Mouse (Mus musculus) CH12.LX (cell line): ENCODE data around the gene Frmd4a. TPM values are rescaled to one million over a fixed set of nuclear protein-coding genes. Genes with fewer than 3 reads are reported as not detected.

ENCODE experiments used
- DNase-seq: peaks from one replicate; pipeline ENCODE4 v3.0.0-alpha.2; 2013; ENCODE audit errors: extremely low read depth
- H3K27ac ChIP-seq: 2 replicates; pipeline ENCODE4 v1.5.1; 2012; ENCODE audit warnings: low read depth, mild to moderate bottlenecking, control low read depth, moderate library complexity; ENCODE audit not compliant: insufficient read depth
- H3K27me3 ChIP-seq: replicated peaks from 2 replicates; pipeline ENCODE3; 2012; ENCODE audit warnings: inconsistent platforms
- H3K36me3 ChIP-seq, 2 experiments: replicated peaks in 1 of 2; 2 replicates each; pipeline versions ENCODE3 to v1.6.1; 2012; ENCODE audit warnings: inconsistent platforms in 1 of 2, low read length in 1 of 2, mild to moderate bottlenecking in 1 of 2, mixed read lengths in 1 of 2, moderate library complexity in 1 of 2; ENCODE audit not compliant: control insufficient read depth in 1 of 2, insufficient read depth in 1 of 2
- H3K4me1 ChIP-seq, 2 experiments: 2 replicates each; pipeline ENCODE4 v1.6.1; 2012; ENCODE audit warnings: inconsistent platforms in 1 of 2, moderate library complexity in 1 of 2; ENCODE audit not compliant: insufficient read depth in 2 of 2, control insufficient read depth in 1 of 2
- H3K4me2 ChIP-seq: 2 replicates; pipeline ENCODE4 v1.6.1; 2012; ENCODE audit warnings: low read depth, mild to moderate bottlenecking, control low read depth; ENCODE audit not compliant: poor library complexity, insufficient read depth, severe bottlenecking
- H3K4me3 ChIP-seq, 3 experiments: fragments of 150-350 bp in 1 of 3; sonication (generic) in 1 of 3; replicated peaks in 1 of 3; 2 replicates each; pipeline versions ENCODE3 to v1.5.1; 2011 to 2012; ENCODE audit warnings: low read depth in 2 of 3, low read length in 2 of 3, mild to moderate bottlenecking in 2 of 3, moderate library complexity in 2 of 3, control low read depth in 1 of 3, improper control_type of control experiment in 1 of 3, inconsistent platforms in 1 of 3, mixed read lengths in 1 of 3; ENCODE audit not compliant: poor library complexity in 1 of 3
- H3K79me2 ChIP-seq: replicated peaks from 2 replicates; pipeline ENCODE4 v1.6.1; 2012; ENCODE audit warnings: mild to moderate bottlenecking, moderate library complexity; ENCODE audit not compliant: control insufficient read depth, poor library complexity, insufficient read depth, severe bottlenecking; ENCODE audit errors: extremely low read depth
- H3K9ac ChIP-seq: 2 replicates; pipeline ENCODE4 v1.6.1; 2012; ENCODE audit warnings: low read depth, mild to moderate bottlenecking, control low read depth, moderate library complexity; ENCODE audit not compliant: insufficient read depth
- H3K9me3 ChIP-seq: replicated peaks from 2 replicates; pipeline ENCODE3; 2012; ENCODE audit warnings: low read length, inconsistent platforms, mixed read lengths
- BHLHE40 ChIP-seq: IDR thresholded peaks from 2 replicates; pipeline ENCODE4 v1.6.1; 2011; ENCODE audit warnings: mild to moderate bottlenecking, low read depth, low read length, improper control_type of control experiment
- CHD2 ChIP-seq: IDR thresholded peaks from 2 replicates; pipeline ENCODE4 v1.6.1; 2011; ENCODE audit warnings: low read length, improper control_type of control experiment
- ELF1 ChIP-seq: IDR thresholded peaks from 2 replicates; pipeline ENCODE4 v1.6.1; 2014; ENCODE audit warnings: low read depth, mild to moderate bottlenecking, inconsistent platforms, low read length, improper control_type of control experiment
- EP300 ChIP-seq: IDR thresholded peaks from 2 replicates; pipeline ENCODE4 v1.6.1; 2011; ENCODE audit warnings: low read length, improper control_type of control experiment
- ETS1 ChIP-seq: conservative IDR thresholded peaks from 2 replicates; pipeline ENCODE4 v1.6.1; 2012; ENCODE audit warnings: low read depth, mild to moderate bottlenecking, inconsistent platforms, low read length, improper control_type of control experiment, moderate library complexity
- GABPA ChIP-seq: IDR thresholded peaks from 2 replicates; pipeline ENCODE4 v1.6.1; 2012; ENCODE audit warnings: low read depth, low read length, improper control_type of control experiment, inconsistent platforms; ENCODE audit not compliant: insufficient replicate concordance
- HCFC1 ChIP-seq: IDR thresholded peaks from 2 replicates; pipeline ENCODE4 v1.6.1; 2012; ENCODE audit warnings: low read depth, mild to moderate bottlenecking, inconsistent platforms, low read length, improper control_type of control experiment
- JUND ChIP-seq: conservative IDR thresholded peaks from 2 replicates; pipeline ENCODE4 v1.6.1; 2011; ENCODE audit warnings: low read depth, low read length, improper control_type of control experiment
- MAFK ChIP-seq: IDR thresholded peaks from 2 replicates; pipeline ENCODE4 v1.6.1; 2011; ENCODE audit warnings: low read length, improper control_type of control experiment; ENCODE audit not compliant: insufficient replicate concordance
- MXI1 ChIP-seq: IDR thresholded peaks from 2 replicates; pipeline ENCODE4 v1.6.1; 2011; ENCODE audit warnings: mild to moderate bottlenecking, low read depth, low read length, improper control_type of control experiment
- MYC ChIP-seq: IDR thresholded peaks from 2 replicates; pipeline ENCODE4 v1.6.1; 2011; ENCODE audit warnings: low read depth, mild to moderate bottlenecking, improper control_type of control experiment, low read length
- NELFE ChIP-seq: IDR thresholded peaks from 2 replicates; pipeline ENCODE4 v1.6.1; 2011; ENCODE audit warnings: low read depth, low read length, improper control_type of control experiment
- NRF1 ChIP-seq: IDR thresholded peaks from 2 replicates; pipeline ENCODE4 v1.6.1; 2014; ENCODE audit warnings: low read depth, mild to moderate bottlenecking, inconsistent platforms, low read length, improper control_type of control experiment, moderate library complexity
- PAX5 ChIP-seq: IDR thresholded peaks from 2 replicates; pipeline ENCODE4 v1.6.1; 2012; ENCODE audit warnings: low read length, inconsistent platforms, mixed read lengths
- POLR2A ChIP-seq: IDR thresholded peaks from 2 replicates; pipeline ENCODE4 v1.6.1; 2011; ENCODE audit warnings: low read depth, mild to moderate bottlenecking, improper control_type of control experiment, low read length
- POLR2AphosphoS2 ChIP-seq: IDR thresholded peaks from 2 replicates; pipeline ENCODE4 v1.6.1; 2011; ENCODE audit warnings: low read depth, low read length, improper control_type of control experiment
- RCOR1 ChIP-seq: conservative IDR thresholded peaks from 2 replicates; pipeline ENCODE4 v1.6.1; 2012; ENCODE audit warnings: low read depth, mild to moderate bottlenecking, inconsistent platforms, low read length, improper control_type of control experiment
- SIN3A ChIP-seq: IDR thresholded peaks from 2 replicates; pipeline ENCODE4 v1.6.1; 2012; ENCODE audit warnings: low read length, improper control_type of control experiment, inconsistent platforms
- SMC3 ChIP-seq: IDR thresholded peaks from 2 replicates; pipeline ENCODE4 v1.6.1; 2011; ENCODE audit warnings: low read depth, low read length, improper control_type of control experiment
- TCF12 ChIP-seq: IDR thresholded peaks from 2 replicates; pipeline ENCODE4 v1.6.1; 2014; ENCODE audit warnings: low read depth, mild to moderate bottlenecking, inconsistent platforms, low read length, improper control_type of control experiment
- USF2 ChIP-seq: conservative IDR thresholded peaks from 2 replicates; pipeline ENCODE4 v1.6.1; 2011; ENCODE audit warnings: low read depth, low read length, improper control_type of control experiment
- ZC3H11A ChIP-seq: IDR thresholded peaks from 2 replicates; pipeline ENCODE4 v1.6.1; 2012; ENCODE audit warnings: low read depth, mild to moderate bottlenecking, inconsistent platforms, low read length, improper control_type of control experiment
- dilution Hi-C: fragments of 300-500 bp; cut with MboI; formaldehyde crosslinking; loops from 2 replicates; pipeline ENCODE4 v1.14.3; 2020; ENCODE audit warnings: low sequenced_read_pairs; ENCODE audit not compliant: extremely low pct_unique_long_range_greater_than_20kb, extremely low pct_ligation_motif_present
- in situ Hi-C: fragments of 300-500 bp; cut with MboI; formaldehyde crosslinking; loops from 3 replicates; pipeline ENCODE4 v1.14.3; 2019; ENCODE audit warnings: low sequenced_read_pairs, low pct_ligation_motif_present, low pct_unique_long_range_greater_than_20kb, mixed read lengths
- polyA plus RNA-seq: library from polyadenylated mRNA; unstranded; fragments of >175 nt; gene quantifications from 2 replicates; pipeline ENCODE4 v1.2.1, GENCODE M21; 2012; ENCODE audit warnings: low read depth; ENCODE audit not compliant: insufficient read length
- total RNA-seq, 2 experiments: library from RNA; depleted of rRNA; stranded (reverse); fragments of 300-350 nt in 1 of 2; fragments of >200 nt in 1 of 2; gene quantifications; 2 replicates each; pipeline ENCODE4 v1.2.3; 2012 to 2014

Frmd4a gene
- total and polyA plus RNA-seq, 3 experiments = 0.13 to 2.0 (median 0.32) TPM

GRCm38 (mm10) chr2:4508959-4509615, 491.6 kb downstream of the Frmd4a start:
- in situ Hi-C loops (loop anchor here (10.0 kb wide), 1 partner anchor 96 kb away; no protein-coding TSS in a partner anchor), dilution Hi-C loops (no loop called here)
- H3K9me3 ChIP-seq = no peaks in the 10 kb centered on the region
- H3K4me3 ChIP-seq = no peak overlapping the region
- TF ChIP-seq BHLHE40 (no peak), RCOR1 (no peak), MXI1 (no peak), SIN3A (no peak), POLR2AphosphoS2 (no peak), JUND (no peak), GABPA (no peak), NRF1 (no peak), POLR2A (no peak), NELFE (no peak), ELF1 (no peak), CHD2 (no peak), EP300 (no peak), USF2 (no peak), MYC (no peak), PAX5 (no peak)
- no peak overlapping the region for H3K9ac ChIP-seq
- 0 out of 4 replicates have a peak, but pooled peaks cover 0 to 3% of the 10 kb centered on the region in 2 experiments for H3K4me1 ChIP-seq
- no peaks in the 10 kb centered on the region for H3K36me3 ChIP-seq
- H3K79me2 ChIP-seq = no peaks in the 10 kb centered on the region
- no peak overlapping the region for H3K4me2 ChIP-seq
- H3K27ac ChIP-seq = no peak overlapping the region
- H3K27me3 ChIP-seq = no peaks in the 10 kb centered on the region
- no peak for DNase-seq

- in situ Hi-C loops = loop anchor here (10.0 kb wide), 1 partner anchor 95 kb away; no protein-coding TSS in a partner anchor
- TF ChIP-seq ETS1 (no peak), MAFK (no peak), HCFC1 (no peak), ZC3H11A (no peak), SMC3 (no peak), TCF12 (no peak)
- no peak overlapping the region for H3K4me2 ChIP-seq
These were observed 492.2 kb downstream of the Frmd4a start for GRCm38 (mm10) chr2:4509739-4510138.

More at GRCm38 (mm10) chr2:4509739-4510138, 492.2 kb downstream of the Frmd4a start:
- Histone ChIP-seq H3K27ac (no peak overlapping the region), H3K79me2 (no peaks in the 10 kb centered on the region), H3K4me1 (0 out of 4 replicates have a peak, but pooled peaks cover 0 to 3% of the 10 kb centered on the region in 2 experiments), H3K9me3 (no peaks in the 10 kb centered on the region), H3K36me3 (no peaks in the 10 kb centered on the region), H3K9ac (no peak overlapping the region), H3K27me3 (no peaks in the 10 kb centered on the region), H3K4me3 (no peak overlapping the region)
- dilution Hi-C loops = no loop called here
- no peak for DNase-seq
